In genomic region chr15:97466110-97466509, GRCm38 (mm10) we compare ENCODE assay signal across 11 mouse cellular contexts.
DNase-seq lines count a peak whose midpoint lies in the region; ATAC-seq and TF ChIP-seq lines count a peak whose summit lies in the region.
"Had no signal": no experiment of that assay in that cellular context is flagged by ENCODE, and none has a peak within 500 bp of the region (broad histone marks: within the 10 kb centered on the region; RNA-seq: fewer than 3 reads in every experiment).

No protein-coding gene starts in this region.

- no peaks in the 10 kb centered on the region for H3K4me1 ChIP-seq in liver, embryonic 11.5 days (replicated peaks; ENCODE audit: control insufficient read depth, insufficient read depth, low read length)
- no peaks in the 10 kb centered on the region for H3K4me1 ChIP-seq in ES-Bruce4 (ENCODE audit: control insufficient read depth, insufficient read depth, low read length)
- no peaks in the 10 kb centered on the region; a peak in 1 of 4 replicates for H3K4me1 ChIP-seq in liver, embryonic 14.5 days (replicated peaks; ENCODE audit: control insufficient read depth in 2 of 2, insufficient read depth in 2 of 2, low read length in 1 of 2)
- H3K4me1 ChIP-seq: heart, embryonic 12.5 days; neural tube, embryonic 13.5 days had no signal

- H3K4me3 ChIP-seq in liver, embryonic 11.5 days (ENCODE audit: low read depth, low read length) = no peak overlapping the region
- no peak overlapping the region for H3K4me3 ChIP-seq in ES-Bruce4 (ENCODE audit: low read depth, low read length)
- H3K4me3 ChIP-seq in liver, embryonic 14.5 days (ENCODE audit: insufficient read depth in 1 of 2, low read depth in 2 of 2, low read length in 2 of 2) = no peak overlapping the region
- H3K4me3 ChIP-seq: heart, embryonic 12.5 days; neural tube, embryonic 13.5 days had no signal

- no peak overlapping the region for H3K27ac ChIP-seq in liver, embryonic 11.5 days (ENCODE audit: low read depth, low read length)
- no peak overlapping the region for H3K27ac ChIP-seq in ES-Bruce4 (ENCODE audit: insufficient read depth, low read length)
- H3K27ac ChIP-seq in liver, embryonic 14.5 days = no peak overlapping the region
- H3K27ac ChIP-seq: neural tube, embryonic 13.5 days had no signal

- peak; percentile 18 for DNase-seq in adrenal gland, postnatal 10 days
- no peak for DNase-seq in adrenal gland, adult 8-10 months
- peak; percentile 41 for DNase-seq in liver
- DNase-seq in liver, embryonic 11.5 days (ENCODE audit: low spot score) = no peak
- no peak for DNase-seq in liver, embryonic 14.5 days (ENCODE audit: low read depth in 3 of 3, low spot score in 3 of 3)
- DNase-seq in urinary bladder, postnatal 10 days (ENCODE audit: low spot score) = no peak
- DNase-seq in right cerebral cortex, adult 18-20 months = no peak

- TF ChIP-seq EP300 in ES-Bruce4 (IDR thresholded peaks at IDR 0.05; ENCODE audit: insufficient read depth, low read depth, low read length) = no peak
- no peak for TF ChIP-seq EP300 in liver, embryonic 14.5 days (IDR thresholded peaks at IDR 0.05; ENCODE audit: low read depth)

- H3K9me3 ChIP-seq in liver, embryonic 11.5 days (ENCODE audit: control insufficient read depth, low read length) = no peaks in the 10 kb centered on the region
- H3K9me3 ChIP-seq in ES-Bruce4 (replicated peaks; ENCODE audit: control insufficient read depth, insufficient read depth, low read length, poor library complexity, severe bottlenecking) = no peaks in the 10 kb centered on the region
- H3K9me3 ChIP-seq in liver, embryonic 14.5 days (ENCODE audit: control insufficient read depth, low read length) = no peaks in the 10 kb centered on the region
- H3K9me3 ChIP-seq: heart, embryonic 12.5 days; neural tube, embryonic 13.5 days had no signal

- H3K9ac ChIP-seq in liver, embryonic 11.5 days (ENCODE audit: low read depth, low read length) = no peak overlapping the region
- H3K9ac ChIP-seq in ES-Bruce4 (ENCODE audit: low read depth, poor library complexity, severe bottlenecking) = no peak overlapping the region
- H3K9ac ChIP-seq in liver, embryonic 14.5 days (replicated peaks) = no peak overlapping the region
- H3K9ac ChIP-seq: heart, embryonic 12.5 days; neural tube, embryonic 13.5 days had no signal

- TF ChIP-seq POLR2A in ES-Bruce4 (IDR thresholded peaks at IDR 0.05; ENCODE audit: insufficient read depth, low read length) = no peak

- H3K27me3 ChIP-seq in liver, embryonic 11.5 days (replicated peaks; ENCODE audit: control insufficient read depth, insufficient read depth, low read length) = no peaks in the 10 kb centered on the region
- no peaks in the 10 kb centered on the region for H3K27me3 ChIP-seq in ES-Bruce4 (ENCODE audit: control insufficient read depth, insufficient read depth, low read length, poor library complexity, severe bottlenecking)
- no peaks in the 10 kb centered on the region for H3K27me3 ChIP-seq in liver, embryonic 14.5 days (ENCODE audit: control insufficient read depth, insufficient read depth, low read length)
- H3K27me3 ChIP-seq: heart, embryonic 12.5 days; neural tube, embryonic 13.5 days had no signal

- WGBS in liver, embryonic 11.5 days = 53% methylated on average over 3 of the region's 3 CpGs
- WGBS in liver, embryonic 14.5 days (ENCODE audit: insufficient replicate concordance) = 39% methylated on average over 3 of the region's 3 CpGs

- TF ChIP-seq CTCF in ES-Bruce4 (IDR thresholded peaks at IDR 0.05; ENCODE audit: low read depth, low read length) = peak; percentile 65
- TF ChIP-seq CTCF in liver, embryonic 14.5 days (IDR thresholded peaks at IDR 0.05; ENCODE audit: low read depth) = peak; percentile 63

- ATAC-seq in liver, embryonic 11.5 days (replicated peaks; ENCODE audit: low FRiP score) = no peak
- ATAC-seq in liver, embryonic 14.5 days (ENCODE audit: insufficient read depth) = no peak
- ATAC-seq: intestine, embryonic 16.5 days had no signal

- no peaks in the 10 kb centered on the region for H3K36me3 ChIP-seq in liver, embryonic 11.5 days (ENCODE audit: control insufficient read depth, insufficient read depth, low read length)
- H3K36me3 ChIP-seq in ES-Bruce4 (ENCODE audit: control insufficient read depth, insufficient read depth, low read length, poor library complexity, severe bottlenecking) = no peaks in the 10 kb centered on the region
- H3K36me3 ChIP-seq in liver, embryonic 14.5 days (replicated peaks; ENCODE audit: control insufficient read depth, insufficient read depth, low read depth) = no peaks in the 10 kb centered on the region
- H3K36me3 ChIP-seq: heart, embryonic 12.5 days; neural tube, embryonic 13.5 days had no signal

- H3K4me2 ChIP-seq in liver, embryonic 11.5 days = no peak overlapping the region
- H3K4me2 ChIP-seq in liver, embryonic 14.5 days (ENCODE audit: low read depth) = no peak overlapping the region
- H3K4me2 ChIP-seq: heart, embryonic 12.5 days; neural tube, embryonic 13.5 days had no signal

Comparison
In these comparisons a context has a peak if more than half of its experiments do, and no peak if none do; other contexts are left out.
1. DNase-seq: peak in adrenal gland, postnatal 10 days (single experiment) and liver (single experiment); none in adrenal gland, adult 8-10 months (single experiment), liver, embryonic 11.5 days (single experiment), liver, embryonic 14.5 days (0 of 3), urinary bladder, postnatal 10 days (single experiment) and right cerebral cortex, adult 18-20 months (single experiment).